Mouse (Mus musculus) embryonic facial prominence, embryonic 11.5 days (tissue): Measurements from ENCODE around the gene Fam208a. TPM values are rescaled to one million over a fixed set of nuclear protein-coding genes. Genes with fewer than 3 reads are reported as not detected.

ENCODE experiments used
- ATAC-seq: fragments of 200-750 bp; cut with Nextera tagmentation; replicated peaks from 2 replicates; pipeline ENCODE4 v1.8.0; 2017; ENCODE audit warnings: low read depth; ENCODE audit not compliant: insufficient number of reproducible peaks, low FRiP score, low TSS enrichment
- DNase-seq: peaks from one replicate; pipeline ENCODE4 v3.0.0-alpha.2; 2015; ENCODE audit warnings: low spot score
- H3K27ac ChIP-seq: fragments of 300-500 bp; sonication (generic); replicated peaks from 2 replicates; pipeline ENCODE4 v1.5.1; 2014; ENCODE audit warnings: mild to moderate bottlenecking, low read depth, low read length, control low read depth
- H3K27me3 ChIP-seq: fragments of 300-500 bp; sonication (generic); 2 replicates; pipeline ENCODE4 v1.6.1; 2014; ENCODE audit warnings: mild to moderate bottlenecking, low read length, moderate library complexity, mixed read lengths; ENCODE audit not compliant: control insufficient read depth, insufficient read depth
- H3K36me3 ChIP-seq: fragments of 300-500 bp; sonication (generic); replicated peaks from 2 replicates; pipeline ENCODE4 v1.6.1; 2014; ENCODE audit warnings: low read depth, mild to moderate bottlenecking, low read length, moderate library complexity, mixed read lengths; ENCODE audit not compliant: control insufficient read depth, insufficient read depth
- H3K4me1 ChIP-seq: fragments of 300-500 bp; sonication (generic); 2 replicates; pipeline ENCODE4 v1.6.1; 2014; ENCODE audit warnings: low read length, mixed read lengths; ENCODE audit not compliant: control insufficient read depth, insufficient read depth
- H3K4me2 ChIP-seq: fragments of 300-500 bp; sonication (generic); 2 replicates; pipeline ENCODE4 v1.6.1; 2014; ENCODE audit warnings: low read depth, mild to moderate bottlenecking, control low read depth, low read length, moderate library complexity
- H3K4me3 ChIP-seq: fragments of 300-500 bp; sonication (generic); 2 replicates; pipeline ENCODE4 v1.5.1; 2014; ENCODE audit warnings: low read depth, low read length, control low read depth
- H3K9ac ChIP-seq: fragments of 300-500 bp; sonication (generic); replicated peaks from 2 replicates; pipeline ENCODE4 v1.6.1; 2014; ENCODE audit warnings: mild to moderate bottlenecking, control low read depth, low read length
- H3K9me3 ChIP-seq: fragments of 300-500 bp; sonication (generic); replicated peaks from 2 replicates; pipeline ENCODE4 v1.6.1; 2016; ENCODE audit warnings: mild to moderate bottlenecking, low read length, inconsistent platforms, mixed read lengths; ENCODE audit not compliant: control insufficient read depth
- WGBS: fragments of 180-500 bp; shearing (Covaris S2); extraction: QIAGEN DNeasy Blood & Tissue Kit; methylation state at CpG from one replicate; pipeline ENCODE4 v1.1.7; 2014; 5-methylcytosine and 5-hydroxymethylcytosine counted together
- polyA plus RNA-seq: library from polyadenylated mRNA; unstranded; fragments of >200 nt; fragmentation: Nextera tagmentation; extraction: Ambion mirVana; gene quantifications from 2 replicates; pipeline ENCODE4 v1.2.1, GENCODE M21; 2014

Fam208a gene
- polyA plus RNA-seq, 1 experiment from 2014 or later = 9.7 TPM

- Histone ChIP-seq H3K36me3 (no peaks in the 10 kb centered on the region), H3K9me3 (no peaks in the 10 kb centered on the region), H3K27ac (no peak overlapping the region), H3K27me3 (no peaks in the 10 kb centered on the region), H3K9ac (no peak overlapping the region), H3K4me3 (no peak overlapping the region), H3K4me1 (no peaks in the 10 kb centered on the region), H3K4me2 (no peak overlapping the region)
- WGBS = 75% methylated on average over 9 of the region's 9 CpGs
- no peak for ATAC-seq
- DNase-seq = no peak
Measured at GRCm38 (mm10) chr14:27391776-27392308, 36.8 kb upstream of the Fam208a start.

DNA sequence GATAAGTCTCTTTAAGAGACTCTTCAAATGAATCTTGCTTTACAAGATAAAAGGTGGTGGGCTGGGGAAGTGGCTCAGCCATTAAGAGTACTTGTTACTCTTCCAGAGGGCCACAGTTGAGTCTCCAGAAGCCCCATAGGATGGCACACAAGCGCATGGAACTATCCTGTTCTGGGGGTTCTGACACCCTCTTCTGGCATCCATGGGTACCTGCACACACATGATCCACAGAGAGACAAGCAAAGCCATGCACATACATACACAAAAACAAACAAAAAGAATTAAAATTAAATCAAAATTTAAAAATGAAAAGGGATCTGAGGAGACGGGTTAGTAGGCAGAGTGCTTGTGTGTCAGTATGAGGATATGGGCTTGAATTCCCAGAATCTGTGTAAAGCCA is 36.0 kb upstream of the Fam208a start:
- no peak for ATAC-seq

GRCm38 (mm10) chr14:27393806-27394205 is 34.8 kb upstream of the Fam208a start:
- no peak overlapping the region for H3K4me3 ChIP-seq
- no peak overlapping the region for H3K9ac ChIP-seq
- no peaks in the 10 kb centered on the region for H3K4me1 ChIP-seq
- no peaks in the 10 kb centered on the region for H3K27me3 ChIP-seq
- H3K4me2 ChIP-seq = no peak overlapping the region
- H3K9me3 ChIP-seq = no peaks in the 10 kb centered on the region
- no peaks in the 10 kb centered on the region for H3K36me3 ChIP-seq
- WGBS = 56% methylated on average over 10 of the region's 10 CpGs
- H3K27ac ChIP-seq = no peak overlapping the region
- DNase-seq = no peak
- ATAC-seq = no peak

More for the DNA sequence above, 36.0 kb upstream of the Fam208a start:
- 94% methylated on average over 2 of the region's 2 CpGs for WGBS
- Histone ChIP-seq H3K9me3 (no peaks in the 10 kb centered on the region), H3K27me3 (no peaks in the 10 kb centered on the region), H3K4me1 (no peaks in the 10 kb centered on the region), H3K27ac (no peak overlapping the region), H3K36me3 (no peaks in the 10 kb centered on the region), H3K4me2 (no peak overlapping the region), H3K9ac (no peak overlapping the region), H3K4me3 (no peak overlapping the region)
- no peak for DNase-seq

DNA sequence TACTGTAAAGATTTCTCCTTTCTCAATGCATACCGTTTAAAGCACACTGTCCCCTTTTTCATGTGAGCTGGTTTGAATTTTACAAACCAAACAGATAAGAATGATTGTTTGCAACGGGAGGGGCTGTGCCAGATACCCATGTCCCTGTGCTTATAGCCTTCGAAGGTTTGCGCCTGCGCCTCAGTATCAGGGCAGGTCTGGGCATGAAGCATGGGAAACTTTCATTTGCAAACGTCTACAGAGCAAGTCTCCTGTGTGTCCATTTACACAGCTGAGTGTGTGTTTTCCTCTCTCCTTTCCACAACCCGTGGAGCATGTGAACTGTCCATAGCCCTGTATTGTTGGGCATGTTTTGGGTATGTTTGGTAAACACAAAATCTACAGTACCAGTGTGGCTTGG is 32.2 kb upstream of the Fam208a start:
- Histone ChIP-seq H3K27me3 (no peaks in the 10 kb centered on the region), H3K36me3 (no peaks in the 10 kb centered on the region), H3K9ac (no peak overlapping the region), H3K4me3 (no peak overlapping the region), H3K4me1 (no peaks in the 10 kb centered on the region), H3K27ac (no peak overlapping the region), H3K9me3 (no peaks in the 10 kb centered on the region), H3K4me2 (no peak overlapping the region)
- no peak for ATAC-seq
- WGBS = 80% methylated on average over 7 of the region's 7 CpGs
- no peak for DNase-seq

- no peak overlapping the region for H3K27ac ChIP-seq
- no peak overlapping the region for H3K4me3 ChIP-seq
- no peaks in the 10 kb centered on the region for H3K4me1 ChIP-seq
- WGBS = 94% methylated on average over 6 of the region's 6 CpGs
- H3K27me3 ChIP-seq = no peaks in the 10 kb centered on the region
- H3K9ac ChIP-seq = no peak overlapping the region
- no peaks in the 10 kb centered on the region for H3K9me3 ChIP-seq
- ATAC-seq = no peak
- H3K36me3 ChIP-seq = no peaks in the 10 kb centered on the region
- no peak overlapping the region for H3K4me2 ChIP-seq
- DNase-seq = no peak
Measured at GRCm38 (mm10) chr14:27397526-27397925, 31.1 kb upstream of the Fam208a start.

DNA sequence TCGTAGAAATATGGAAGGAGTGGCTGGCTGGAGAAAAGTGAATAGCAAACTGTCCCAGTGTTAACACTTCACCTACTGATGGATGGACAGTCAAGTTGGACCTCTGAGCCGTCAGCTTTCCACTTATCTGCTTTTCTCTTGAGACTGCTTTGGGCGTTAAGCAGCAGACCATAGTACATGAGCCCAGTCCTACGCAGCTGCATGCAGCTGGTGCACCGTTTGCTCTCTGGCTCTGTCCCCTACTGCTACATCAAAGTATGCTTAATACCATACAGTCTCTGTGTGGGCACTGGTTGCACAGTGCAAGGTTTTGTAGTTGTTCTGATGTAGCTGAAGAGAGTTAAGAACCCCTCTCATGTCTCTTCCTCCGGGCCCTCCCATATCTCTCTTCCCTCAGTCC is 28.1 kb upstream of the Fam208a start:
- WGBS = 85% methylated on average over 6 of the region's 6 CpGs

DNA sequence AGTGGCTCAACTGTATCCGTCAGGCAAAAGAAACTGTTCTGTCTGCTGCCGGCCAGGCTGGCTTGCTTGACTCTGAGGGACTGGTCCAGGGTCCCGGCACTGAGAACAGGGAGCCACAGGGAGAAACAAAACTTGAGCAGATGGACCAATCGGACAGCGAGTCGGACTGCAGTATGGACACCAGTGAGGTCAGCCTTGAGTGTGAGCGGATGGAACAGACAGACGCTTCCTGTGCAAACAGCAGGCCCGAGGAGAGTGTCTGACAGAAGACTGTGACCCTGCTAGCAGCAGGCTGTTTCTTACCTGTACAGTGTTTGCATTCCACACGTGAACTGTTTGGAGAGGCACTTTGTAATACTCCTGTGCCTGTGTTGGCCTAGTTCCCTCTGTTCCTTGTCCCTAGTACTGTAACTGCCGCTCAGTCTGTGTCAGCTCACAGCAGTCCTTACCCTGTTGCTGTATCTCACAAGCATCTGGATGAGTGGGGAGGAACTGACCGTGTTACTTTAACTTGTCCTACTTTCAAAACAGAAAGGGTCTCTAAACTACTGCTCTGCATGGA is 26.8 kb upstream of the Fam208a start:
- H3K9me3 ChIP-seq = no peaks in the 10 kb centered on the region
- no peaks in the 10 kb centered on the region for H3K36me3 ChIP-seq
- WGBS = 87% methylated on average over 12 of the region's 12 CpGs
- no peak overlapping the region for H3K4me3 ChIP-seq
- H3K27ac ChIP-seq = no peak overlapping the region
- no peak for ATAC-seq
- no peaks in the 10 kb centered on the region for H3K4me1 ChIP-seq
- H3K27me3 ChIP-seq = no peaks in the 10 kb centered on the region
- no peak overlapping the region for H3K9ac ChIP-seq
- H3K4me2 ChIP-seq = no peak overlapping the region
- DNase-seq = no peak

More for the DNA sequence above, 28.1 kb upstream of the Fam208a start:
- ATAC-seq (no peak), DNase-seq (no peak)
- Histone ChIP-seq H3K4me2 (no peak overlapping the region), H3K4me1 (no peaks in the 10 kb centered on the region), H3K27ac (no peak overlapping the region), H3K27me3 (no peaks in the 10 kb centered on the region), H3K4me3 (no peak overlapping the region), H3K36me3 (no peaks in the 10 kb centered on the region), H3K9ac (no peak overlapping the region), H3K9me3 (no peaks in the 10 kb centered on the region)

DNA sequence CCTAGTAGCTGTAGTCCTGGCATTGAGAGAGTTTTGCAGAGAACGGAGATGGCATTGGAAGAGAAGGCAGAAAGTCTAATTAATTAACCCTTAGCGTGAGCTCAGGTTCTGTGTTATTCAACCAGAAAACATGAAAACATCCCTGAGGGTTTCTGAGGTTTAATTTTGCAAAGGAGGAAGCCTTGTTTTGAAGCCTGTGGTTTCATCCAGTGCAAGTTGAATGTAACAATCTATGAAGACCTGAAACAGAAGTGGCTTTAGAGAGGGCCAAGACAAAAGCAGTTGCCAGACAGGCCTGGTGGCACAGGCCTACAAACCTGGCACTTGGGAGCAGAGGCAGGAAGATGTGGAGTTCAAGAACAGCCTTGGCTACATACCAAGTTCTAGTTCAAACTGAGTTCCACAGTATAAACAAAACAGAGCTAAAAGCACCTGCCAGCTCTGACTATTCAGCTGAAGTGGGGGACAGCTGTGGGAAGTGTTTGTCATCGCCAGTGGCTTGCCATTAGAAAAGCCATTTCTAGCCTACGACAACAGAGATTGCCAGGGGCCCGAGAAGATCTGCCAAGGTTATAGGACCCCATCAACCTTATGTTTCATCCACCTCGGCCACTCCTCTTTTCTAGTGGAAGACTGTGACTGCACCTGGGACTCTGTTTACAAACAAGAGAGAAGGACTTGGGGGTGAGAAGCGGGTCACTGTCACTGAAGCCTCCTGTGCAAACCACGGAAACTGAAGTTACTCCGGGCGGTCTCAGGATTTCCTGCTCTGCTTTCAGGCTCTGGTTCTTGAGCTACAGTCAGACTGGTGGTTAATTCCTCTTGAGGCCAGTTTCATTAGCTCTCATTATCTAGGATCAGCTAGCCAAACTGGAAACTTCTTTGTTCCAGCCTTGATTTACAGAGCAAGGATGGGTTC is 26.0 kb upstream of the Fam208a start:
- H3K27ac ChIP-seq = no peak overlapping the region
- H3K27me3 ChIP-seq = no peaks in the 10 kb centered on the region
- WGBS = 73% methylated on average over 10 of the region's 10 CpGs
- ATAC-seq (no peak), DNase-seq (no peak)
- no peak overlapping the region for H3K4me3 ChIP-seq
- H3K4me1 ChIP-seq = no peaks in the 10 kb centered on the region
- no peaks in the 10 kb centered on the region for H3K9me3 ChIP-seq
- no peaks in the 10 kb centered on the region for H3K36me3 ChIP-seq
- no peak overlapping the region for H3K4me2 ChIP-seq
- no peak overlapping the region for H3K9ac ChIP-seq
